Mouse (Mus musculus): ENCODE results near the gene Xkr7. TPM values are rescaled to one million over a fixed set of nuclear protein-coding genes. Genes with fewer than 3 reads are reported as not detected.

The Xkr7 gene
- total and polyA plus RNA-seq, 3 experiments = 0.08 TPM; not detected in 2

- intact Hi-C loops (cut with DNase I) = loop anchor here (5.0 kb wide), 1 partner anchor 33 kb away; no protein-coding TSS in a partner anchor
Measured at GRCm38 (mm10) chr2:153089316-153089715, 57.7 kb downstream of the Xkr7 start.

GRCm38 (mm10) chr2:153090551-153091165 is 59.0 kb downstream of the Xkr7 start:
- H3K9ac ChIP-seq (ENCODE audit: low read depth, low read length) = no peak overlapping the region
- TF ChIP-seq EP300 (IDR thresholded peaks at IDR 0.05; ENCODE audit: insufficient read depth, low read depth, low read length) (0 out of 2 replicates have a peak, but pooled peaks have one; percentile 33), CTCF (IDR thresholded peaks at IDR 0.05) (no peak), POLR2A (IDR thresholded peaks at IDR 0.05; ENCODE audit: insufficient read depth, low read depth, low read length) (0 out of 2 replicates have a peak, but pooled peaks have one; percentile 29)
- H3K4me1 ChIP-seq (ENCODE audit: control insufficient read depth, insufficient read depth, low read length) = peaks cover 7% of the 10 kb centered on the region
- H3K27ac ChIP-seq = no peak overlapping the region; the same call in 1 of the 2 replicates
- H3K79me2 ChIP-seq (replicated peaks; ENCODE audit: control insufficient read depth, insufficient read depth, low read length) = no peaks in the 10 kb centered on the region
- 21% methylated on average over 10 of the region's 10 CpGs for WGBS
- no peaks in the 10 kb centered on the region for H3K27me3 ChIP-seq (ENCODE audit: control insufficient read depth, insufficient read depth, low read length)
- H3K4me3 ChIP-seq = no peak overlapping the region
- DNase-seq = peak; percentile 54 to 78
- intact Hi-C loops (cut with DNase I) = no loop called here
- no peaks in the 10 kb centered on the region for H3K36me3 ChIP-seq (ENCODE audit: control insufficient read depth, insufficient read depth, low read length)

More at GRCm38 (mm10) chr2:153089316-153089715, 57.7 kb downstream of the Xkr7 start:
- peaks cover 7% of the 10 kb centered on the region for H3K4me1 ChIP-seq (ENCODE audit: control insufficient read depth, insufficient read depth, low read length)
- no peak overlapping the region; the same call in 1 of the 2 replicates for H3K27ac ChIP-seq
- H3K9ac ChIP-seq (ENCODE audit: low read depth, low read length) = no peak overlapping the region
- TF ChIP-seq POLR2A (IDR thresholded peaks at IDR 0.05; ENCODE audit: insufficient read depth, low read depth, low read length) = no peak
- TF ChIP-seq CTCF (IDR thresholded peaks at IDR 0.05) = no peak
- no peak for TF ChIP-seq EP300 (IDR thresholded peaks at IDR 0.05; ENCODE audit: insufficient read depth, low read depth, low read length)
- no peaks in the 10 kb centered on the region for H3K36me3 ChIP-seq (ENCODE audit: control insufficient read depth, insufficient read depth, low read length)
- H3K4me3 ChIP-seq = no peak overlapping the region
- H3K27me3 ChIP-seq (ENCODE audit: control insufficient read depth, insufficient read depth, low read length) = no peaks in the 10 kb centered on the region
- DNase-seq = no peak
- WGBS = 46% methylated on average over 2 of the region's 2 CpGs
- H3K79me2 ChIP-seq (replicated peaks; ENCODE audit: control insufficient read depth, insufficient read depth, low read length) = no peaks in the 10 kb centered on the region

Other genes with a start within 250 kb of the Xkr7 start
- 100 to 1,000 TPM in 1 of 2 experiments, 10 to 100 TPM in 1; 51.9 to 102 TPM for gene Bcl2l1, start 200.1 kb upstream of the Xkr7 start, total RNA-seq (2021)
- 48.1 and 51.2 TPM in 2 replicates for gene Bcl2l1, start 200.1 kb upstream of the Xkr7 start, polyA plus RNA-seq (2012; rRNA removed)
- 1 to 10 TPM in 1 of 2 experiments, under 1 TPM in 1; 0.75 to 1.1 TPM for gene Tpx2, start 183.9 kb upstream of the Xkr7 start, total RNA-seq (2021)
- 0.18 and 0.50 TPM in 2 replicates for gene Tpx2, start 183.9 kb upstream of the Xkr7 start, polyA plus RNA-seq (2012; rRNA removed)
- under 1 TPM; 0.08 to 0.09 TPM for gene Mylk2, start 120.5 kb upstream of the Xkr7 start, total RNA-seq (2021)
- gene Mylk2, start 120.5 kb upstream of the Xkr7 start, polyA plus RNA-seq (2012; rRNA removed) = 0.18 and 0.29 TPM in 2 replicates
- 1 to 10 TPM; 1.7 to 3.5 TPM for gene Foxs1, start 98.6 kb upstream of the Xkr7 start, total RNA-seq (2021)
- 9.0 and 10.5 TPM in 2 replicates for gene Foxs1, start 98.6 kb upstream of the Xkr7 start, polyA plus RNA-seq (2012; rRNA removed)
- not detected for gene Dusp15, start 80.2 kb upstream of the Xkr7 start, total RNA-seq (2021)
- 0.25 and 0.26 TPM in 2 replicates for gene Dusp15, start 80.2 kb upstream of the Xkr7 start, polyA plus RNA-seq (2012; rRNA removed)
- gene Ttll9, start 69.4 kb upstream of the Xkr7 start, total RNA-seq (2021) = not detected
- gene Ttll9, start 69.4 kb upstream of the Xkr7 start, polyA plus RNA-seq (2012; rRNA removed) = 0.61 TPM in 1 of 2 replicates, not detected in the other
- gene Pdrg1, start 16.4 kb upstream of the Xkr7 start, total RNA-seq (2021) = 100 to 1,000 TPM; 117 to 127 TPM
- gene Pdrg1, start 16.4 kb upstream of the Xkr7 start, polyA plus RNA-seq (2012; rRNA removed) = 125 and 186 TPM in 2 replicates
- gene Ccm2l, start 34.1 kb downstream of the Xkr7 start, total RNA-seq (2021) = 10 to 100 TPM; 13.3 to 15.9 TPM
- 43.4 and 44.3 TPM in 2 replicates for gene Ccm2l, start 34.1 kb downstream of the Xkr7 start, polyA plus RNA-seq (2012; rRNA removed)
- 1 to 10 TPM; 1.5 TPM for gene Hck, start 76.6 kb downstream of the Xkr7 start, total RNA-seq (2021)
- 1.9 and 2.9 TPM in 2 replicates for gene Hck, start 76.6 kb downstream of the Xkr7 start, polyA plus RNA-seq (2012; rRNA removed)
- gene Tm9sf4, start 129.5 kb downstream of the Xkr7 start, total RNA-seq (2021) = 10 to 100 TPM; 43.3 to 51.8 TPM
- gene Tm9sf4, start 129.5 kb downstream of the Xkr7 start, polyA plus RNA-seq (2012; rRNA removed) = 34.5 and 48.7 TPM in 2 replicates
- 1 to 10 TPM in 1 of 2 experiments, under 1 TPM in 1; 0.94 to 1.2 TPM for gene Tspyl3, start 193.6 kb downstream of the Xkr7 start, total RNA-seq (2021)
- 2.1 and 3.0 TPM in 2 replicates for gene Tspyl3, start 193.6 kb downstream of the Xkr7 start, polyA plus RNA-seq (2012; rRNA removed)
- 1 to 10 TPM; 3.5 to 4.1 TPM for gene Plagl2, start 209.6 kb downstream of the Xkr7 start, total RNA-seq (2021)
- 3.0 and 4.7 TPM in 2 replicates for gene Plagl2, start 209.6 kb downstream of the Xkr7 start, polyA plus RNA-seq (2012; rRNA removed)
- 10 to 100 TPM; 12.6 to 13.3 TPM for gene Pofut1, start 209.7 kb downstream of the Xkr7 start, total RNA-seq (2021)
- 12.1 and 17.7 TPM in 2 replicates for gene Pofut1, start 209.7 kb downstream of the Xkr7 start, polyA plus RNA-seq (2012; rRNA removed)

All from heart, adult 2 months (tissue).